Mouse (Mus musculus) thymus, postnatal 14 days (tissue): ENCODE measurements around the gene Rap1gap.

Experiments
- DNase-seq: peaks from one replicate; pipeline ENCODE4 v3.0.0; 2021

Rap1gap gene

DNA sequence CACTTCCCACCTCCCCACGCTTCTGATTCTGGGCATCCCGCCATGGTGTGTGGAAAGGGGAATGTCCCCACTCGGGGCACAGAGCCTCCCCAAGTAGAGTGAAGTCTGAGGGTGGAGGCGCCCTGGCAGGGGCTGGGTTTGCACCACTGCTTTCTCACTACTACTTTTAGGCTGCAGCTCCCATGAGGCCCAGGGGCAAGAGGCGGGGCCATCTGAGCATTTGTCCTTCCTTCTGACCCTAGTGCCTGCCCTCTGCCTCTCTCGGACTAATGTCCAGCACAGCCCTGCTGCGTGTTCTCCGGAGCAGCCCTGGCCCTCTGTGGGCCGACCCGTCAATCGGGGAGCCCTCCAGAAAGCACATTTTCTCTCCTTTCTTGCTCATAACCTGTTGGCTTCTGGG lies 59.7 kb downstream of the Rap1gap start:
- DNase-seq, result no peak

GRCm38 (mm10) chr4:137724766-137725165 lies 60.2 kb downstream of the Rap1gap start:
- peak; percentile 76 for DNase-seq

- DNase-seq, result no peak
Measured at GRCm38 (mm10) chr4:137725541-137726145, 61.1 kb downstream of the Rap1gap start.

DNA sequence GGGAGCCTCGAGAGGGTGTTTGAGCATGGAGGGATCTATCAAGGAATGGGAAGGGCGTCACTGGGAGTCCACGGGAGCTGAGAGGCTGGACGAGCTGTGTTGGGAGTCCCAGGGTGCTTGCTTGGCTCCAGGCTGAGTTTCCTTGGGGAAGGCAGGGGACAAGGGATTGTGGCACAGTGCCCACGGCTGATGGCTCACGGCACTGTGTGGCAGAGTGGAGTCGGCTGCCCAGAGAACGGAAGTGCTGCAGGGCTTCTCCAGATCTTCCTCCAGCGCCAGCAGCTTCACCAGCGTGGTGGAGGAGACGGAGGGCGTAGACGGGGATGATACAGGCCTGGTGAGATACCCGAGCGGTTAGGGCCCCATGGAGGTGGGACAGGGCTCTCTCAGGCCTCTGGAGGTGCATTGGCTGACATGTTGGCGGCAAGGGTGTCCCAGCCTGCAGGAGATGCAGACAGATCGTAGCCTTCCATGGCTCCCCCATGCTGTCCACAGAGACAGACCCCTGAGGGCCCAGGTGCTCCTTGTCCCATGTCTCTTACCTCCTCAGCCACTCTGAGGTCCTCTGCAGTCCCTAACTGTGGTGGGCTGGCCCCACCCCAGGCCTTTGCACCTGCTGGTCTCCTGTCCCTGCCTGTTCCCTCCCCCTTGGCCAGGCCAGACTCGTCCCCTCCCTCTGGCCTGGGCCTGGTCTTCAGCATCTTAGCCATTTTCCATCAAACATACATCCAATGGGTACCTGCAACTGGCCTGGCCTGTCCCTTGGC lies 62.4 kb downstream of the Rap1gap start:
- no peak for DNase-seq

GRCm38 (mm10) chr4:137727506-137728187 lies 63.1 kb downstream of the Rap1gap start:
- DNase-seq, result peak; percentile 42

DNA sequence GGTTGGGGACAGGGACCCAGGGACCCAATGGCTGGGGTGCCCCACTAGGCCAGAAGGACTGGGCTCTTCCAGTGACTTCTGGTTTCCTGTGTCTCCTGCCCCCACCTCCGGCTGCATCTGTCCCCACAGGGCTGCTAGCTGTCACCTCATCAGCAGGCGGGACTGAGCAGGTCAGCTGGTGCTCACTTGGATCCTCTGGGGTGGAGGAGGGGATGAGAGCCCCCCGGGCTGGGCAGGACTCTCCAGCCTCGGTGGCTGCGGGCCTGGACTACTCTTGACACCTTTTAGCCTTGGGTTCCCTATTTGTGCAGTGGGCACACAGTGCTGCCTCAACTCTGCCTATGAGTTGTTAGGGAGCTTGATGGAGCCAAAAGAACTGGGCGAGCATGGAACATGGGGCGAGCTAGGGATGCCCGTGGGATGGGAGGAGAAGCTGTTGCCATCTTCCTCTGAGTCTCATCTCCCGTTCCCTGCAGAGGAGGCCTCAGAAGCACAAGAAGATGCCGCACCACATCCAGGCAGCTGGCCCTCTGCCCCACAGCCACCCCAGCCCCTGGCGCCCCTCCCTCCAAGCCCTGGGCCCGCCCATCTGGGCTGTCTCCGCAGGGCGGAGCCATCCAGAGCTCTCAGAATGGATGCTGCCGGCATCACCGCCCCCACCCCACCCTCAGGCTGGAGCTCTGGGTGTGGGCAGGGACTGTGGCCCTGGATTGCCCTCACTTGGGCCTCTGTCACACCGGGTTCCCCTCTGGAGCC lies 64.1 kb downstream of the Rap1gap start:
- peak; percentile 35 for DNase-seq

DNA sequence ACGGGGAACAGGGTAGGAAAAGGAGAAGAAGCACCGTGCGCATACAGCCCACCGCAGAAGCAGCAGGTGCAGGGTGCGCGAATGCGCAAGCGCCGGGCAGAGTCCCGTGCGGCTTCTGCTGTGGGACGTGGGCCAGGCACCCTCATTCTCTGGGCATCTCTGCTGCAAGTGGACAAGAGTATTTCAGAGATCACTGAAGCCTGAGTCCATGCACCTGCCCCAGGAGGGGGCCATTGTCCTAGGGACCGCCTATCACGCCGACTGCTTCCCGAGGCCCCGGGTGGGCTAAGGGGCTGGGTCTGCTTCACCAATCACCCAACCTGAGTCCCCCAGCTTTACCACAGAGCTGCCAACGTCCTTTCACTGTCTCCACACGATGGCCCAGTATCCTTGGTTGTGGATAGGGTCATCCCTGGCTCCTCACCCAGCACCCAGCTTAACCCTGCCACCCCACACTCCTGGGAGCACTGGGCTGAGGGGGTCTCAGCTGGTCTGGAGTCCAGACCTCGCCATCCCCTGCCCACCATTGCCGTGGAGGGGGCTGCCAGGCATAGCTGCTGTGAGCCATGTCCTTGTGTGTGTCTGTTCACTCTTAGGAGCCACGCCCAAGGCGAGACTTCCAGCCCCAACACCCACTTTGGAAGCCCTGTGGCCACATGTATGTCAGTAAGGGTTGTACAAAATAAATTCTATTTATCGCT lies 64.8 kb downstream of the Rap1gap start:
- no peak for DNase-seq

DNA sequence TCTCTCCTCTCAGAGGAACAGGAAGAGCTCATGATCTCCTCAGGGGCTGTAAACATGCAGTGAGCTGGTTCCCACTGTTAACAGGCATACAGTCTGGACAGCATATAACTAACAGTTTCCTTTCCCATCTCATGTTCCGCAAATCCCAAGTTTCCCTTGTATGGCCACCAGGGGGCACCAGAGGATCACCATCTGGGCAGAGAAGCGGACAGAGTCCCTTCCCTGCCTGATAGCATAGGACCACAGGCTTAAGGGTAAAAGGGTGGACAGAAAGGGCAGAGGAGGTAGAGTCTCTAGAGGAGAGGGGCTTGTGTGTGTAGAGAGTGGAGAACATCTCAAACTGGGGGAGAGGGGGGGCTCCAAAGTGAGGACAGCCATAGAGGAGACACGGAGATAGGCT lies 65.6 kb downstream of the Rap1gap start:
- DNase-seq, result peak; percentile 77

GRCm38 (mm10) chr4:137730757-137731156 lies 66.2 kb downstream of the Rap1gap start:
- DNase-seq, result no peak

DNA sequence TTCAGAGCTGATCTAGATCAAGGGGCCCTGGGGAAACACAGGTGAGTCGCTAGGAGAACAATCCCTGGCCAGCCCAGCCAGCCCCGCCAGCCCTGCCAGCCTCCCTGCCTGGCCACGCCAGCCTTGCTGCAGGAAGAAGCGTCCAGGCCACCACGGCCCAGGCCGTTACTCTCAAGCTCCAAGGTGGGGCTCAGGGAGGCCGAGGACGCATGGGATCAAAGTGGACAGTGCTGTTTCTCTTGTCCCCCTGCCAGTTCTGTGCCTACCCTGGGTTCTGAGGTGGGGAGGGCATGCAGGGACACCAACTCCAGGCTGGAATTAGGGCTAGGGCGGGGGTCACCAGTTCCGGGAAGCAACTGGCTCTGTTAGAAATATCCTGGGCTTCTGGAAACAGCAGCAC lies 67.4 kb downstream of the Rap1gap start:
- DNase-seq, result no peak

- no peak for DNase-seq
Measured at GRCm38 (mm10) chr4:137732361-137732760, 67.8 kb downstream of the Rap1gap start.

GRCm38 (mm10) chr4:137732962-137733361 lies 68.4 kb downstream of the Rap1gap start:
- DNase-seq, result no peak

- DNase-seq, result no peak
Measured at GRCm38 (mm10) chr4:137733459-137733858, 68.9 kb downstream of the Rap1gap start.

DNA sequence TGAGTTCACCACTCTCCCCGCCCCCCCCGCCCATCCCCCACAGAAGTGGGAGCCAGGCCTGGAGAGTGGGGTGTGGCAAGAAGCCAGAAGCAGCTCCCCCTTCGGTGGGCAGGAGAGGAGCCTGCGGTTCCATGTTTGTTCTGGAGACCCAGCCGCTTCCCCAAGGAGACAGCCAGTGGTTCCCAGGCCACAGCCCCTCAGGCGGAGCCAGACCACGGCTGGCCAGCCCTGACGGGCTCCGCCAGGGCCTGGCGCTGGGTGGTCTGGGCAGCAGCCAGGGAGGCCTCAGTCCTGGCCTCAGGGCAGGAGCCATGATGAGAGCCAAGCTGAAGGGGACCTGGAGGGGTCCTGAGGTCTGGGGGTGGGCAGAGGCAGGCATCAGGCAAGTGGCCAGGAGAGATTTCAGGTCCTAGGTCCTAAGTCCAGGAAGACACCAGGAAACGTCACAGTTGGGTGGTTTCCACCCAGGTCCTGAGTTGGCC lies 71.7 kb downstream of the Rap1gap start:
- no peak for DNase-seq

DNA sequence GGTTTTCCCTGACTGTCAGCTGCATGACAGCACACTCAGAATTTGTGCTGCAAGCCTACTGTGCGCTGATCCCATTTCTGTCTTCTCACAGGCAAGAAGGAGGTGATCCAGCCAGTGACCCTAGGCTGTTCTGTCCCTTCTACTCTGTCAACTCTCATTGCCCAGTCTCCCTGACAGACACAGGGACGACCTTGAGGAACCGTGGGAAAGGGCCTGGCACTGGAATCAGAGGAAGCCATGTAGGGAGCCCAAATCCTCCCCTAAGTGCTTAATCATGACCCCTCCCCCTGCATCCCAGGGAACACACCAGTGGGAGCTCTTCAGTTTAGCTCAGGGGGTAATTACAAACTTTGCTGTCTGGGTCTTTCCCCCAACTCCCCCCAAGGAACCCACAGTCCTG lies 73.2 kb downstream of the Rap1gap start:
- DNase-seq, result no peak

DNA sequence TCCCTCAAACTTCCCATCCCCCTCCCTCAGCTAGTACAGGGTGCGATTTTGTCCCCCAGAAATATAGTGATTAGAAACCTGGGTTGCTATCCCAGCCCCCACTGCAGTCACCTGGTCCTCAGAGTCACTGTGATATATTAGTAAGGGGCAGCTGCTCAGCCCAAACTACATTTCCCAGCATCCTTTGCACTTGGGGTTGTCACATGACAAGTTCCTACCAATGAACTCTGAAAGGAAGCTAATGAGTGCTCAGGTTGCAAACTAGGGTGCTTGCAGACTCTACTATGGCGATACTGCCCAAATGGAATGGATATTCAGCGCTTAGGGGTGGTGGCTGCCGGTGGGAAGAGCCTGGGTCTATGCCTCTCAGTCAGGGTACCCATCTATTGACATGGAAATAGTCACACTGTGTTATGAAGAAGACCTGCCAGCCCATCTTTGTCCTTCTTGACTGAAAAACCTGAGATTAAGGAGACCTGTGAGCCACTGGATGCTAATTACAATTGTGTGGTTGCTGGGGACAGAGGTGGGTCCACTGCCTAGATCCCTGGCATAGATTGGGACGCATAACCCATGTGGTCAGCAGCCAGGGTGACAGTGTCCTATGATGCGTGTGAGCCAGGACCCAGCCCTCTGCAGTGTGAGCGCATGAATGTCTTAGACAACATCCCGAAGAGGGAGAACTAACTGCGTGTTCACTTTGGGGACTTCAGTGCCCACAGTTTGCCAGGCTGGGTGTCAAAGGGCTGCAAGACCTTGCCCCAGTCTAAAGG lies 74.8 kb downstream of the Rap1gap start:
- peak; percentile 58 for DNase-seq

DNA sequence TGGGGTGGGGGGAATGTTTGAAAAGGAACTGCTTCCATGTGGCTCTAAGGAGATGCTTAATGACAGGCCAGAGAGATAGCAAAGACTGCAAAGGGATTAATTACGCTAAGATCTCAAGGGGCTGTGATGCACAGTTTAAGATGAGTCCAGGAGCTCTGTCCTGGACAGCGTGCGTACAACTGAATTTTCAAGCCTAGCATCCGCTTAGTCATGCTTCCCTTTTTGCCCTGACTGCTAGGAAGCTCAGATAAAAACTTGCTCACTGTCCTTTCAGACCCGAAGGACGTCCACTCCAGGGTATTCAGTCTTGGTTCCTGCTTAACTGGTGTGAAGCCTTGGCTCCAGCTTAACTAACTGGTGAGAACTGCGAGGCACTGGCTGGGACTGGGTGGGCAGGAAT lies 75.8 kb downstream of the Rap1gap start:
- no peak for DNase-seq

DNA sequence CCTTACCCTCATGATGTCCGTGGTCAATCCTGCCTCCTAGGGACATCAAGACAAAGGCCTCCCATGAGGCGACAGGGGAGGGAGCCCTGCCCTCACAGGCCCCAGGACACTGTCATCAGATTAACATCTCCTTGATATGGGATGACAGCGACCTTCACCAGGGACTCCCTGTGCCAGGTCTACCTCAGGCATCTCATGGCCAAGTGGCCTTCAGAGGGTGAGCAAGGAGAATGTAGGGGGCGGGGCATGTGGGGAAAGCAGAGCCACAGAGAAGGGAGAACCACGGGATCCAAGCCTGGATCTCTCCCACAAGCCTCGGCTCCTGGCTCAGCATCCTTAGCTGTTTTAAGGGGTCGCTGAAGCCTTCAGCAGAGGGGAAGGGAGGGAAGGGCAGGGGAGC lies 79.3 kb downstream of the Rap1gap start:
- no peak for DNase-seq

DNA sequence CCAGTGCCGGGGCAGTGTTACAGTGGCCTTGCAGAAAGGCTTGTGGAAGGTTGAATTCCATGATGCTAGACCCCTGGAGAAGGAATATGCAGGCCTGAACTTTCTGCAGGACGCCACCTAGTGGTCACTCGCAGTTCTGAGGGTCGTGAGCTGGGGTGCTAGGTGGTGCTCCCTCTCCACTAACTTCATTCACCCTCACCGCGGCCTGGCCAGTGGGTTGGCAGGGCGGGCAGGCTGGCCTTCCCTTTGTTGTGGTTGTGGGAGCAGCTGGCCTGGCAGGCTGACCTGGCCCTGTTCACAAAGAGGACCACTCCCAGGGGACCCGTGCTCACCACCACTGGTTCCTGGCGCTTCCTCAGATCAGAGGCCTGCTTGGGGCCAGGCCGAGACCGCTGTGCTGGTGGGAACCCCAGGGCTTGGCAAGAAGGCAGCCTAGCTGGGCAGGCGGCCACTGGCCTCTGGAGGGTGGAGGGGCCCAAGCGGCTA lies 80.0 kb downstream of the Rap1gap start:
- DNase-seq, result peak; percentile 25

DNA sequence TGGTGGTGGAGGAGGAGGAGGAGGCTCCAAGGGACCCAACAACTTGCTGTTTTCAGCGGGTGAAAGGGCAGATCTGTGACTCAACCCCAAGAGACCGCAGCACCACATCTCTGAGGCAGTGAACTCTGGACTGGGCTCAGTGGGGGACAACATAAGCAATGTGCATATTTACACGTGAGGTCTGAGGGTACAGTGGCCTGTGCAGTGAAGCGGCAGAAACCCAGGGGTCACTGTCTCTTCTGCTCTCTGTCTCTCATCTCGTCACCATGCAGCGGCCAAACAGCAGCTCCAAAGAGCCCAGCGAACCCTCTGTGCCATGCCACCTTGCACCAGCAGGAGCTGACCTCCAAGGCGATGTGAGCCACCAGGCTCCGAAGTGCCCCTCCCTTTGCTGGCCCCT lies 82.6 kb downstream of the Rap1gap start:
- no peak for DNase-seq

GRCm38 (mm10) chr4:137747590-137747989 lies 83.1 kb downstream of the Rap1gap start:
- DNase-seq, result no peak

DNA sequence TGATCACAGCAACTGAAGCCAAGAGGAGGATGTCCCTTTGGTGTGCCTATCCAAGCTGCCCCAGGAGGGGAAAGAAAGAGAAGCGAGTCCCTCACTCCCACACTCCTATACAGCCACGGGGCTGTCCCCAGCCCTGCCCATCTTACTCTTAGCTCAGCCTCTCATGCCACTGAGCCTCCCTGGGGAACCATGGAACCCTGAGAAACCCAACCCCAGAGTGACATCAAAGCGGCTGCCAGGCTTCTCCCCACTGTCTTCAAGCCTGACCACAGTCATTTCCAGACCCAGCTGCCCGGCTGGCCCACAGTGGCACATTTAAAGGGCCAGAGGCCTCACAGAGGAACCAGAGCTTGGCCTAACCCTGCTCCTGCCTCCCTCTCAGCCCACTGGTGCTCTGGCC lies 84.2 kb downstream of the Rap1gap start:
- no peak for DNase-seq
